Mouse (Mus musculus) erythroid progenitor cell, adult 5-6 weeks (primary cell): ENCODE measurements around the gene Sema5b. TPM values are rescaled to one million over a fixed set of nuclear protein-coding genes. Genes with fewer than 3 reads are reported as not detected.

Experiments
- ATAC-seq: replicated peaks from 2 replicates; pipeline ENCODE4 v1.8.0; 2016; ENCODE audit warnings: moderate number of reproducible peaks, mild to moderate bottlenecking, moderate TSS enrichment, inconsistent platforms; ENCODE audit not compliant: poor library complexity, low FRiP score, severe bottlenecking
- total RNA-seq, 2 experiments: library from RNA; stranded (forward) in 1 of 2; stranded (reverse) in 1 of 2; fragments of 150-400 nt in 1 of 2; fragments of 186-747, 209-891 nt in 1 of 2; gene quantifications; 2 replicates each; pipeline versions ENCODE4 v1.2.3 to v1.2.4; 2015 to 2017; ENCODE audit warnings: low replicate concordance in 2 of 2

Sema5b gene
- total RNA-seq, 2 experiments from 2014 or later: not detected

DNA sequence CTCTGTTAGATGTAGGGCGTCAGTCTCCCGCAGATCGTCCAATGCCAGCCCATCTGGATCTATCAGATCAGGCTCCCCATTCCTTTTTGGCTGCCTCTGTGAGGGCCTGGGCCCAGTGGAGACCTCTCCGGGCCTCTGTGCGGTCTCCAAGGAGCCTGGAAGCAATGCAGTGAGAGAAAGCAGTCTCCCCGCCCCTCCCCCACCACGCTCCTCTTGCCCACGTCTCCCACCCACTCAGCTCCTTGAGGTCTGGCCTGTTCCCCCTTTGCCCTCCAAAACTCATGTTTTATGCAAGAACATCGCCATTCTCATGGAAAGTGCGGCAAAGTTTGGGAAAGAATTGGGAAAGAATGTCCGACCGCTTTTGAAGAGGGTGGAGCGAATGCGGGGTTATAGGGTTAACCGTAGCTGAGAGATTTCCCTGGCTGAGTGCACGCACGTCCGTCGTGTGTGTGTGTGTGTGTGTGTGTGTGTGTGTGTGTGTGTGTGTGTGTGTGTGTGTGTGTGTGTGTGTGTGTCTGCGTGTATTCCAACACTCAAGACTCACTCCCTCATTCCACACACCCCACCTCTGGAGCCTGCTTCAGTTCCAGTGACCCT is 47.0 kb downstream of the Sema5b start:
- no peak for ATAC-seq

DNA sequence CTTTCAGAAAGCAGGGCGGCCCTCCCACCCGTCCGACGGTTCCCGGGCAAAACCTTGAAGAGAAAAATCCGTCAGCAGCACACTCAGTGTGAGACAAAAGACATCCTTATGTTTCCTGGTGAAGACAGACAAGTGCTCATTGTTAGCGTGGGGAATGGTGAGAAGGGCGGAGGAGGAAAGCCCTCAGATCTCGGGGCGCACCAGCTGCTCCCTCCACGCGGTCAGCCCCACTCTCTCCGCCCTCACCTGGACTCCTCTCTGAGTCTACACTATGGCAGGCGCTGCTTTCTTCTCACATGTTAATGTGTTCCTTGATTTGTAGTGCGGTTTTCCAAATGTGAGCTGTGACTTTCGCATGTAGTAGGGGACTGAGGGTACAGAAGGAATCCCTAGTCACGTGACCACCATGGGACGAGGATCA is 47.8 kb downstream of the Sema5b start:
- no peak for ATAC-seq

GRCm38 (mm10) chr16:35591756-35592155 is 50.8 kb downstream of the Sema5b start:
- ATAC-seq: no peak

- no peak for ATAC-seq
Observed at GRCm38 (mm10) chr16:35592274-35593065, 51.5 kb downstream of the Sema5b start.

GRCm38 (mm10) chr16:35593474-35593873 is 52.5 kb downstream of the Sema5b start:
- no peak for ATAC-seq

DNA sequence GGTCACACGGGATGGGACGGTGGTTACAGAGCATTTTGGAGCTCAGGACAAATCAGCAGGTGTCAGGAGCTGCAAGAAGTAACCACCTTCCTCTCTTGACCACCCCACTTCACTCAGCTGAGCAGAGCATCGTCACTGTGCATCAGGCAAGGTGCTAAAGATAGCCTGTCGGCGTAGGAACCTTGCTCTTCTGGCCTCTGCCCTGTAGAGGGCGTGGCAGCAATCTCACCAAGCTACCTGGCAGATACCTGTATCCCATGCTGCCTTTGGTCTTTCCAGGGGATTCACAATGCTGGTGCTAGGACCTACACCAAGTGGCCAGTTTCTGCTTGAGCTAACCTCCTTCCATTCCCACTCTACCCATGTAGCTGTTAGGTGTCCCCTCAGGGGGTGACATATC is 55.3 kb downstream of the Sema5b start:
- ATAC-seq: no peak

- ATAC-seq: no peak
Observed at GRCm38 (mm10) chr16:35596661-35597350, 55.9 kb downstream of the Sema5b start.

GRCm38 (mm10) chr16:35597991-35598390 is 57.0 kb downstream of the Sema5b start:
- ATAC-seq: no peak

GRCm38 (mm10) chr16:35598802-35599201 is 57.9 kb downstream of the Sema5b start:
- no peak for ATAC-seq

- ATAC-seq: no peak
Observed at GRCm38 (mm10) chr16:35600282-35600681, 59.3 kb downstream of the Sema5b start.

DNA sequence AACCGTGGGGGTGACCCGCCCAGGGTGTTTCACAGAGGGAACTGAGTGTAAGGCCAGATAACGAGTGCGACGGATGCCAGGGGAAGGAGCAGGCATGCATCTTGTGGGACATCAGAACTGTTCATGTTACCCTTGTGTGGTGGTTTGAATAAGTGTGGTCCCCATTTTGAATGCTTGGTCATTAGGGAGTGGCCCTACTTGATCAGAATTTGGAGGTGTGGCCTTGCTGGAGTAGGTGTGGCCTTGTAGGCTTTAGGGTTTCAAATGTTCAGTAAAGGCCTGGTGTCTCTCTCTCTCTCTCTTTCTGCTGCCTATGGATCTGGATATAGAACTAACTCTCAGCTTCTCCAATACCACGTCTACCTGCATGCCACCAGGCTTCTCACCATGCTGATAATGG is 60.5 kb downstream of the Sema5b start:
- ATAC-seq: no peak

GRCm38 (mm10) chr16:35602529-35602928 is 61.6 kb downstream of the Sema5b start:
- ATAC-seq: no peak

GRCm38 (mm10) chr16:35603729-35604522 is 63.0 kb downstream of the Sema5b start:
- ATAC-seq: no peak

- no peak for ATAC-seq
Observed at GRCm38 (mm10) chr16:35607250-35607649, 66.3 kb downstream of the Sema5b start.

GRCm38 (mm10) chr16:35608244-35608643 is 67.3 kb downstream of the Sema5b start:
- ATAC-seq: no peak

- no peak for ATAC-seq
Observed at GRCm38 (mm10) chr16:35609561-35609960, 68.6 kb downstream of the Sema5b start.

GRCm38 (mm10) chr16:35613851-35614804 is 73.2 kb downstream of the Sema5b start:
- ATAC-seq: no peak

DNA sequence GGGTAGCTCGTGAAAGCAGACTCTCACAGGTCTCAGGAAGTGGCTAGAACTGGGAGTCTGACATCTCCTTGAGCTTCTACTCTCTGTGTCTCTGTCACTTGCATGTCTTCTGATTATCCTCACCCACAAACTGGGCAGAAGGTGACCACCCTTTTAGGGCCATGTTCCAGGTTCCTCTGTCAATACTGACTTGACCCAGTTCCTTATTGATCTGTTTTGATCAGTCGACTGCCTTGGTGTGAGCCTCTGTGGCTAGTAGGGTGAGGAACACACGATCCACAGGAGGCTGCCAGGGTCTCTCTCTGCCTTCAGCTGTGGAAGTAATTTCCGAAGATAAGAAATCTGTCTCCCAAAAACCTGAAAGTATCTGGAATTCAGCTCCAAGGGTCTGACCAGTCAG is 76.8 kb downstream of the Sema5b start:
- no peak for ATAC-seq

GRCm38 (mm10) chr16:35623026-35623425 is 82.1 kb downstream of the Sema5b start:
- ATAC-seq: no peak
